Mouse (Mus musculus): ENCODE measurements around the gene Gm9837.

Gene Gm9837

DNA sequence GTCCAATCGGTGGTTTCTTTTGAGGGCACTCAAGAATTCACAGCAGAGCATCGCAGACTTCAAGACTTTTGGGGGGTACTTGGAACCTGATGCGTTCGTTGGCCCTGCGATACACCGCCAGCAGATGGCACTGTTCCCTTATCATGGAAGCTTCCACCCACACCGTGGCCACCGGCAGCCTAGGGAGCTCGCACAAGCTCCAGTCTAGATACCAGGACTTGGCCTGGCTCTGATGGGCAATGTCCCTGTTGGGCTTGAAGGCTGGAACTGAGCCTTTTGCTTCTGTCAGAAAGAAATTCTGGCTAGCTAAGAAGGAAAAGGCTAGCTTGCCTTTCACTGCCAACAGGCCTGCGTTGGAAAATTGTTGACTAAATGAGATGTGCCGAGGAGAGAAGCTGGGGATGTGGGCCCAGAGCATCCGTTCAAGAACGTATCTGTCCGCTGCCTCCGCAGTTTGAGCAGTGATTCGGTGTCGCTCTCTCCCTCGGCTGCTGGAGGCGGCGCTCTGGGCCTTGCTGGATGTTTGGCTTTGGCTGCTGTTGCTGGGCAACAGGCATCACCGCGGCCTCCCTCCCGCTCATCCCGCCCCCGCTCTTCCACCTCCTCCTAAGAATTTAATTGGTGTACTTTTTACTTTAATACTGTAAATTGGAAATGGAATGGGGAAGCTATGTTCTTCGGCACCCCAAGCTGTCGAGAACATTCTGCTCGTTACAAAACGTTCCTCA, at the start of gene Gm9837:
Gene Gm9837 (minus strand): TSS at position 512 of the 728 bp plus-strand sequence.
- DNase-seq (ENCODE audit: low spot score in 2 of 2) = peak; percentile 74 to 79

DNA sequence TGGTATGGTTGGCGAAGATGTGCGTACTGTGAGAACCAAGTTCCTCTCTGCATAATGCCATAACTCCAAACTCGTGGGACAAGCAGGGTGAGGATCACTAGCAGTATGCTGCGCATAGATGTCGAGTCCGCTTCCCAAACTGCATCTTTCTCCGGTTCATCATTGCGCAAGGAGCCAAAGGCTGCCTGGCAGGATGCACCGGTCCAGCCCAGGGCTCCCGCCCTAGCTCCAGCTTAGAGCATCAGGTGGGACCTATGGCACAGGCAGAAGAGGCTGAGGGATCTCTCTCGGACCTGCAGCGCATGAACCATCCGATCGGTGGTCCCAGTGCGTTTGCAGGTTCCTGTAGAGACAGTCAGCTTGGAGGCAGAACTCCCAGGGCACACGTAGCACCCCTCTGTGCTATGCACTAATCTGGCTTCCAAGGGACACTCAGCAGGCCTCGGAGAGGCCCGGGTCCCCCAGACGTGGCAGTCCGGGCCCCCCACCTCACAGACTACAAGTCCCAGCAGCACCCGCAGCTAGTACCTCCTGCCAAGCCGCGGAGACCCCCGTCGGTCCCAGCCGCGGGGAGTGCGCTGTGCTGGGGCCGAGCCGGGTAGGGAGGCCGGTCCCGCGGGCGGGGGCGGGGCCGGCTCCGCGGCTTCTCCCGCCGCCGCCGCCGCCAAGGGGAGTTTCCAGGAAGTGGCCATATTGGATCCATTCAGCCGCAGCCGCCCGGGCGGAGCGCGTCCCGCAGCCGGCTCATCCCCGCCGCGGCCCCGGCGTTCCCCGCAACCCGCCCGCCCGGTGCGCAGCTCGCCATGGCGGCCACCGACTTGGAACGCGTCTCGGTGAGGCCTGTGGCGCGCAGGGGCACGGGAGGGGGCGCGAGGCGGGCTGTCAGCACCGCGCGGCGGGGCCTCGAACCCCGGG, 49.2 kb upstream of the Gm9837 start, which contains the start of gene Sept8:
Gene Sept8 (plus strand): TSS at position 51 of the 915 bp plus-strand sequence.
- DNase-seq (ENCODE audit: low spot score in 2 of 2) = peak; percentile 57 to 71

- no peak for DNase-seq (ENCODE audit: low spot score in 2 of 2)
These were observed 48.5 kb upstream of the Gm9837 start for GRCm38 (mm10) chr11:53518759-53519158.

DNA sequence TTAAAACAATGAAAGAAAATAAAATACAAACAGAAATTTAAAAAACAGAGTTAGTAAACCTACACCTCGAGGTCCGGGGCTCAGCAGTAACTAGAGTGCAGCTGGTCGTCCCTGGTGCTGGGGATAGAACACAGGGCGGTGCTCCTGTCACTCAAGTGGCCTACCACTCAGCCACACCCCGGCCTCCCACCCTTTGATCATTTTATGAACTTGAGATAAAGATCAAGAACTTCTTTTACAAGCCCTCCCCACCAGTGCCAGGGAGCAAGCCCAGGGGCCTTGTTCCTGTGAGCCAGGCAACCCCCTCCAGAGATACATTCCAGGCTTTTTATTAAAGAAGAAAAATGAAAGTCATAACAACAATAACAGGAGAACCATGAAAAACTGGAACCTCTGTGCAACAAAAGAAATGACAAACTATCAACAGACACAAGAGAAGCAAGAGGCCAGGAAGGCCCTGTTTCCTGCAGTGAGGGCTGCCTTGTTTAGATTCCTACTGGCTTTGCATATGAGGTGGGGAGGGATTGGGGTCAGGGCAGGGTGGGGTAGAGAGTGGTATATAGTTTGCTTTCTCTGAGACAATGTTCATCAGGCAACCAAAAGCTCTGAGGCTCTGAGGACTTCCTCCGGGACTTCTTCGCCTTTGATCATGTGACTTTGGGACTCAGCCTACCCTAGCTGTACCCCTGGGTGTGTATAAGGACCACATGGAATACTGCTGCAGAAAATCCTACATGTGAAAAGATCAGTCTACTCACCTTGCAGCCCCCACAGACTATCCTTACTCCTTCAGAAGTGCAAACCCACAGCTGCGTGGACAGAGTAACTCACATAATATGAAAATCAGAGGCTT, 46.7 kb upstream of the Gm9837 start:
- DNase-seq (ENCODE audit: low spot score in 2 of 2) = no peak

DNA sequence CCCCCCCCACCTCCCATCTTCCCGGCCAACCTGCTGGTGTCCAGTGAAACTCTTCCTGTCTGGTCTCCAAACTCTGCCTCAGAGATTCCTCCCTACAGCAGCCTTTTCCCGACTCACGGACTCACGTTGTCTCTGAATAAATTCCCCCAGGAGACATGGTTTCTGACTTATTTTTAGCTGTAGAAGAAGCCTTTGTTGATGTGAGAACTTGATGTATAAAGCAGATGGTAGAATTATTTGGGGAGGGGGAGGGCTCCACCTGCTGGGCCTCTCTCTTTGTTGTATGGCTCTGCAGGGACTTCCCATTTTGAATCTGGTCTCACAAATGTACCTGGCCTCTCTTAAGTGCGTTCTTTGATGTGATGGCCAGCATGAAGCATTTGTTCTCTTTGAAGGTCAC, 40.1 kb upstream of the Gm9837 start:
- DNase-seq (ENCODE audit: low spot score in 2 of 2) = no peak

GRCm38 (mm10) chr11:53508591-53508990, 38.3 kb upstream of the Gm9837 start:
- no peak for DNase-seq (ENCODE audit: low spot score in 2 of 2)

- DNase-seq (ENCODE audit: low spot score in 2 of 2) = no peak
These were observed 37.9 kb upstream of the Gm9837 start for GRCm38 (mm10) chr11:53508152-53508551.

DNA sequence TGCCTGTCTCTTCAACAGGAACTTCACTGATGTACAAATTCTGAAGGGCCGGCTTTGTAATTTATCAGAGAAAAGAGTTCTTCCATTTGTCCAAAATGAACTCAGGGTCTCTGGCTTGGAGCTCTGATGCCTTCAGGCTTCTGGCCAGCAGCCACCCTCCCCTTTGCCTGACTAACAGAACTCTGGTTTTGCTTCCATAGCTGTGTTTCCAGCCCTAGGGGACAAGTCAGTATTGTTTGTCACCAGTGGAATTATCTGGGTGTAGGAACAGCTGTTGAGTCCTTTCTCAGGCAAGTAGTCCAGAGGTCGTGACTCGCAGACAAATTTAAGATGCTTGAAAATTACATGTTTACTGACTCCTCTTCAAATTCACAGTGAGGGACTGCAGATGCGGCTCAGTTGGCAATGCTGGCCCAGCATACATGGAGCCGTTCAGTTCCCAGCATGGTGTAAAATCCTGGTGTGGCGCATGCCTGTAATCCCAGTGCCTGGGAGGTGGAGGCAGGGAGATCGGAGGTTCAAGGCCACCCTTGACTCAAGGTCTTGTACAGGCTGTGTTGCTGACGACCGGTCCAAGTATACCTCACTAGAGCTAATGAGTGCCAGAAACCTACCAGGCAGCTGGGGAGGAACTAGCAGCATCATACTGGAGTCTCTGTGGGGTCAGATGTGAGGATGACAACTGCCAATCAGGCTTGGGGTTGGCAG, 37.0 kb upstream of the Gm9837 start:
- DNase-seq (ENCODE audit: low spot score in 2 of 2) = no peak

DNA sequence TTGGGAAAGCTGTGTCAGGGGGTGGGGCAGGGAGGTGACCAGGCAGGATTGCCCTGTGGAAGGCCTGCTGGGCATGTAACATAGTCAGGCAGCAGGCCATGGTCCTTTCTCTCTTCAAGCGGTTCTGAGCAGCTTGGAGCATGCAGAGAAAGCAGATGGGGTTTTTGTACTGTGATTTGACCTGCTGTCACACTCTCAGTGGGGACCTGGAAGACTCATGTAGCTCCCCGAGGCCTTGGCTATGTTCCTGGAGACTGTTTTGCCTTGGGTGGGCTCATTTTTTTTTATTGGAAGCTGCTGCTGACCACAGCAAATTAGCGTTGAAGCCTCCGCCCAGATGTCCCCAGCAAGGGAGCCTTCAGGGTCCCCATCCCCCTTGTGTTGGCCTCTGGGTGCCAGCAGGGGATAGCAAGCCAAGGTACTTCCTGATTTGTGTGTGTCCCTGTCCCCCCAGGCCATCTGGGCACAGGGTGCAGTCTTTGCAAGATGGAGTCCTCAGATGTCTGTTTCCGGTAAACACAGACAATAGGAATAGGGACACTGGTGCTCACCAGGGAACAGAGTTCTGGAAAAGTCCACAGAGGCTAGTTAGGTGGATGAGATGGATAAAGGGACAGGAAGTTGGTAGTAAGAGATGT, 34.9 kb upstream of the Gm9837 start:
- no peak for DNase-seq (ENCODE audit: low spot score in 2 of 2)

DNA sequence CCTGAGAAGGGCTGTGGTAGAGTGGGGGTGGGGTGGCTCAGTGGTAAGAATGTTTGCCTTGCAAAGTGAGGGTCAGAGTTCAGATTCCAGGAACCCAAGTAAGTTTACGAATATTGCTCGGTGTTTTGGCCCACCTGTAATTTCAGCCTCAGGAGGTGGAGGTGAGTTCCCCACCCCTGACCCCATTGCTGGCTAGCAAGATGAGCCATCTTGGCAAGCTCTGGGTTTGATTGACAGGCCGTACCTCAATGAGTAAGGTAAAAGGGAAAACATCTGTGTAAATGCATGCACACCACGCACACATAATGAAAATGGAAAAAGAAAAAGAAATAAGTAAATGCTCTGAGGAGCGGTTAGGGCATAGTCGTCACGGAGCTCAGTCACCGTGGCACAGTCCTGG, 34.1 kb upstream of the Gm9837 start:
- no peak for DNase-seq (ENCODE audit: low spot score in 2 of 2)

GRCm38 (mm10) chr11:53503738-53504137, 33.5 kb upstream of the Gm9837 start:
- DNase-seq (ENCODE audit: low spot score in 2 of 2) = no peak

GRCm38 (mm10) chr11:53502039-53502765, 31.9 kb upstream of the Gm9837 start:
- no peak for DNase-seq (ENCODE audit: low spot score in 2 of 2)

DNA sequence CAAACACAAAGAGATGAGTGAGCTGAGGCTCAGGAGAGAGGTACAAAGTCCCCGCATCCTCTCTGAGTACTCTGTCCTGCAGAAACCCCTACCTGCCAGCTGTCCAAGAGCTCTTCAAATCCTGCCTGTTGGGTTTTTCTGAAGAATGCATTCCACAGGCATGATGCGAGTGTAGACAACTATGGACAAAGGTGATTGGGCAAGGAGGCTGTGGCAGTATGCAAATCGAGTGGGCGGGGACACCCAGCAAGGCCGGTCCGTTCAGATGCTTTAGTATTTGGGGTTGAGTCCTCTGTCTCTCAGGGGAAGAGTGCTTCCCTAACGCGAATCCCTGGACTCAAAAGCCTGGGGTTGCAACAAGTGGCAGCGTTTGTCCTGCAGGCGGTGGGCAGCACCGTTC, 30.3 kb upstream of the Gm9837 start:
- DNase-seq (ENCODE audit: low spot score in 2 of 2) = peak; percentile 39 to 65

- DNase-seq (ENCODE audit: low spot score in 2 of 2) = no peak
These were observed 26.7 kb upstream of the Gm9837 start for GRCm38 (mm10) chr11:53496946-53497345.

DNA sequence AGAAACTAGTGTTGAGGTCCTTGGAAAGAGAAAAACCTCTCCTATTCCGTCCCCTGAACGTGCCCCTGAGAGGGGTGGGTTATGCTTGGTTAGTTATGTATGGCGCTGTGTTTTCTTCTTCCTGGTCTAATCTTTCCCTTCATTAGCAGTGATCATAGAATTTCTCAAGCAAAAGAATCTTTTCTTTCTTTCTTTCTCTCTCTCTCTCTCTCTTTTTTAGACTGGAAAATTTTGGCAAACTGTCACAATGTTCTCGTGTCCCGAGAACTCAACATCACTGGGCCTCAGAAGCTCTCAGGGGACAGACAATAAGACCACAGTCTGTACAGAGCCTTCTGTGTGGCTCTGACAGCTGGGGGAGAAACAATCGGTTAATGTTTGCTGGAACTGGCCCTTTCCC, 25.1 kb upstream of the Gm9837 start:
- no peak for DNase-seq (ENCODE audit: low spot score in 2 of 2)

DNA sequence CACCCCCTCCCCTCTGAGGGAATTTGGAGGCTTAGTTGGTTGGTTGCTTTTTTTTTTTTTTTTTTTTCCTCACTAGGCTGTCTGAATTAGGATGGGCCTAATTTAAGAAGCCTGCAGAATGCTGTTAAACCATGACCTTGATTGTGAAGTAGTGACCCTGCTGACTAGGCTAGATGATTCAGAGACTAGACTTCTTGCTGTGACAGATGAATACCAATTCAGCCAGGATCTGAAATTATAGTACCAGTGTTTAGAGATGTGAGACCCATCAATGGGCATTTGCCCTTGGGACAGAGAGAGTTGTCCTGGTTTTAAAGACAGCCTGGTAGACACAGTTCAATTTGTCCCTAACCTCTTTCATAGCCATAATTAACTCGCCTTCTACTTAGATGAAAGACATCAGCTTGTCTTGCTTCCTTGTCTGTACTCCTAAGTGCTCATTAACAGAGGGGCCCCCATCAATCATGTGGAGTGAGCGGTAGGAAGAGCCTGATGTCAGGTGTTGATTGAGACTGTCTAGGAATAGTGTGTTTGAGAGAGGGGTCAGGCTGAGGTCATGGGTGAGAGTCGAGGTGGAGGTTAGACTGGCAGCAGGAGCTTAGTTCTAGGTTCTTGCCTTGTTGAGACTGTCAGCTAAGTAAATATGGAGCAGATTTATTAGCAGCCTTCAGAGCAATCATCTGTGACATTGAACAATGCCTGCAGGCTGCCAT, 23.1 kb upstream of the Gm9837 start:
- DNase-seq (ENCODE audit: low spot score in 2 of 2) = no peak

- DNase-seq (ENCODE audit: low spot score in 2 of 2) = no peak
These were observed 21.7 kb upstream of the Gm9837 start for GRCm38 (mm10) chr11:53491954-53492401.

- DNase-seq (ENCODE audit: low spot score in 2 of 2) = no peak
These were observed 19.1 kb upstream of the Gm9837 start for GRCm38 (mm10) chr11:53489421-53489820.

DNA sequence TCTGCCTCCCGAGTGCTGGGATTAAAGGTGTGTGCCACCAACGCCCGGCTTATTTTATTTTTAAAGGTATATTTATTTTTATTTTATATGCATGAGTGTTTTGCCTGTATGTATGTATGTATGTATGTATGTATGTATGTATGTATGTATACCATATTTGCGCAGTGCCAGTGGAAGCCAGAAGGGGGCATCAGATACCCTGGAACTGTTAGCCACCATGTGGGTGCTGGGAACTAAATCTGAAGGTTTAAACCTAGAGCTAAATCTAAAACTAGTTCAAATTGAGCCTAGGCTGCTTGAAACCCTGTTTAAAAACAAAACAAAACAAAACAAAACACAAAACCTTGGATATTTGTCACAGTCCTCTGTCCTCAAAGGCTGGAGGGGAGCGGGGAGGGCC, 18.7 kb upstream of the Gm9837 start:
- DNase-seq (ENCODE audit: low spot score in 2 of 2) = no peak

Measured in urinary bladder, adult 18-20 months (tissue).